Mouse (Mus musculus) ovary, postnatal 10 days (tissue): Measurements from ENCODE around the gene Zscan4b.
"Not testable (repeated sequence)": the region's sequence is repeated elsewhere in the genome, so short reads cannot be mapped to it uniquely, and the experiment has no call there.

Experiments
- DNase-seq: peaks from one replicate; pipeline ENCODE4 v3.0.0; 2022; ENCODE audit warnings: low spot score

Gene Zscan4b

DNA sequence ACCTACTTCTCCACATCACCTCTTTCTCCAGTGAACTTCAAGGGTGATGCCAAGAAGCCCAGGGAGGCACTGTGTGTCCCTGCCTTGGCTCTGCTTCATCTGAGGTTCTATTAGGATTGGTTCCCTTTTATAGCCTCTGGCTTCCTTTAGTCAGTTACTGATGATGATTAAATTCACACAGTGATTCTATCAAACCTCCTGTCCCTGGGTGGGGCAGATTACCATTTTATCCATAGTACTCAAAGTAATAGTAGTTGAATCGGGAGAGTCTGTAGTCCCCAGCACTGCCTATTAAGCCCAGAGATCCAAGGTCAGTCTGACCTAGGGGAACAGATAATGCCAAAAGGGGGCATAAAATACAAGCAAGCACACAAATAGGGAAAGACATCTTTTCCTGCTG, at the start of gene Zscan4b:
Gene Zscan4b (minus strand): TSS at position 101 of the 400 bp plus-strand sequence.
- not testable (repeated sequence) for DNase-seq
